Mouse (Mus musculus) liver, adult 2 months (tissue): ENCODE measurements around the gene Csk.

Source experiments
- CTCF ChIP-seq: fragments of 200-500 bp; IDR thresholded peaks from 2 replicates; pipeline ENCODE4 v1.5.1; 2011; ENCODE audit warnings: low read depth, low read length, control low read depth
- POLR2A ChIP-seq: fragments of 200-500 bp; IDR thresholded peaks from 2 replicates; pipeline ENCODE4 v1.6.1; 2011; ENCODE audit warnings: low read length, control low read depth; ENCODE audit not compliant: insufficient read depth; ENCODE audit errors: extremely low read depth

GRCm38 (mm10) chr9:57657843-57658242 lies 4.4 kb upstream of the Csk start:
- no peak for TF ChIP-seq CTCF
- TF ChIP-seq POLR2A: no peak
